Mouse (Mus musculus) midbrain, embryonic 12.5 days (tissue): ENCODE data around the gene Lyrm4. TPM values are rescaled to one million over a fixed set of nuclear protein-coding genes. Genes with fewer than 3 reads are reported as not detected.
A peak's percentile ranks its signal among the peaks of the same experiment; 100 is the strongest.

Experiments used
- ATAC-seq: fragments of 200-750 bp; cut with Nextera tagmentation; 2 replicates; pipeline ENCODE4 v1.8.0; 2017; ENCODE audit warnings: low read depth, moderate TSS enrichment, moderate library complexity; ENCODE audit not compliant: low FRiP score
- H3K27ac ChIP-seq: fragments of 300-500 bp; sonication (generic); replicated peaks from 2 replicates; pipeline ENCODE4 v1.5.1; 2016; ENCODE audit warnings: mild to moderate bottlenecking
- H3K27me3 ChIP-seq: fragments of 300-500 bp; sonication (generic); 2 replicates; pipeline ENCODE4 v1.6.1; 2016; ENCODE audit warnings: mild to moderate bottlenecking
- H3K36me3 ChIP-seq: fragments of 300-500 bp; sonication (generic); 2 replicates; pipeline ENCODE4 v1.6.1; 2016
- H3K4me1 ChIP-seq: fragments of 300-500 bp; sonication (generic); 2 replicates; pipeline ENCODE4 v1.6.1; 2016
- H3K4me2 ChIP-seq: fragments of 300-500 bp; sonication (generic); replicated peaks from 2 replicates; pipeline ENCODE4 v1.6.1; 2016; ENCODE audit warnings: mild to moderate bottlenecking, moderate library complexity
- H3K4me3 ChIP-seq: fragments of 300-500 bp; sonication (generic); 2 replicates; pipeline ENCODE4 v1.5.1; 2016; ENCODE audit warnings: mild to moderate bottlenecking
- H3K9ac ChIP-seq: fragments of 300-500 bp; sonication (generic); replicated peaks from 2 replicates; pipeline ENCODE4 v1.6.1; 2016; ENCODE audit warnings: mild to moderate bottlenecking, moderate library complexity
- H3K9me3 ChIP-seq: fragments of 300-500 bp; sonication (generic); 2 replicates; pipeline ENCODE4 v1.6.1; 2016; ENCODE audit warnings: mild to moderate bottlenecking
- WGBS: fragments of 180-500 bp; shearing (Covaris S2); methylation state at CpG from one replicate; pipeline ENCODE4 v1.1.7; 2016; 5-methylcytosine and 5-hydroxymethylcytosine counted together
- polyA plus RNA-seq: library from polyadenylated mRNA; unstranded; fragments of >200 nt; fragmentation: Nextera tagmentation; extraction: Ambion mirVana; gene quantifications from 2 replicates; pipeline ENCODE4 v1.2.1, GENCODE M21; 2016

Lyrm4 gene
- polyA plus RNA-seq, 1 experiment from 2014 or later: 22.1 TPM

- no peak for ATAC-seq
- H3K27me3 ChIP-seq: no peaks in the 10 kb centered on the region
- H3K36me3 ChIP-seq: no peaks in the 10 kb centered on the region
- no peak overlapping the region for H3K27ac ChIP-seq
- no peaks in the 10 kb centered on the region for H3K9me3 ChIP-seq
- H3K4me1 ChIP-seq: no peaks in the 10 kb centered on the region
- no peak overlapping the region for H3K4me3 ChIP-seq
- no peak overlapping the region for H3K4me2 ChIP-seq
- H3K9ac ChIP-seq: no peak overlapping the region
- 91% methylated on average over 4 of the region's 5 CpGs for WGBS
Measured at GRCm38 (mm10) chr13:36131992-36132649, 14.8 kb upstream of the Lyrm4 start.

- Histone ChIP-seq H3K27me3 (no peaks in the 10 kb centered on the region), H3K4me3 (no peak overlapping the region), H3K4me1 (no peaks in the 10 kb centered on the region), H3K27ac (no peak overlapping the region), H3K4me2 (no peak overlapping the region), H3K9ac (no peak overlapping the region), H3K9me3 (no peaks in the 10 kb centered on the region), H3K36me3 (no peaks in the 10 kb centered on the region)
- 94% methylated on average over 5 of the region's 5 CpGs for WGBS
- no peak for ATAC-seq
Measured at GRCm38 (mm10) chr13:36131401-36131800, 14.1 kb upstream of the Lyrm4 start.

DNA sequence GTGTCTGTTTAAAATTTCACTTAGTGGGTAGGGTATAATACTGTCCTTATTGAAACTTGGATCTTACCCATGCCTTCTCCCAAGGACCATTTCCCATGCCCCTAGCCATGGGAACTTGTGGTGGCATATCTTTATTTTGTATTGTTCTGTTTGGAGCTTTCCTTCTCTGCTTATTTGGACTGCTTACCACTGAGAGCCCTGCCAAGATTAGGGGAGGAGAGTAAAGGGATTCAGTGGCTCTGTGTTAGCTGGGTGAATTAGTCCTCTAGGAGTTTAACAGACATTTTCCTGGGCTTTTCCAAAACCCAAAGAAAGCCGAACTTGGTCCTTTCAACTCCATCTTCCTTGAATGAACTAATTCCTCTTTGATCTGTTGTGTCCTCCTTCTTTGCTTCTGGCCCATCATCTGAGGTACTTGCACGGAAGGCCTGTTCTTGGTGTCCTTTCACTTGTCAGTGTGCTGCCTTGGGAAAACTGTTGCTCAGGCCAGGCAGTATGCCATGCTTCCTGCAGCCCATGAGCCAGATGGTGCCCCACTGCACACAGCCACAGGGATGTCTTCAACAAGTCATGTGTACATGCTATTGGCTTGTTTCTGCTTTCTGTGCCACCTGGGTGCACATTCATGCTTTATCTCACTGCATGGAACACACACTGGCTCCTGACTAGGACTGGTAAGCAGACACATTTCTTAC lies 12.2 kb upstream of the Lyrm4 start:
- no peaks in the 10 kb centered on the region for H3K36me3 ChIP-seq
- H3K4me2 ChIP-seq: no peak overlapping the region
- no peaks in the 10 kb centered on the region for H3K27me3 ChIP-seq
- H3K9me3 ChIP-seq: no peaks in the 10 kb centered on the region
- no peak overlapping the region for H3K9ac ChIP-seq
- H3K27ac ChIP-seq: no peak overlapping the region
- no peak overlapping the region for H3K4me3 ChIP-seq
- WGBS: 68% methylated on average over 2 of the region's 2 CpGs
- H3K4me1 ChIP-seq: no peaks in the 10 kb centered on the region
- ATAC-seq: no peak

- Histone ChIP-seq H3K36me3 (no peaks in the 10 kb centered on the region), H3K27me3 (no peaks in the 10 kb centered on the region), H3K9ac (no peak overlapping the region), H3K4me2 (no peak overlapping the region), H3K27ac (no peak overlapping the region), H3K9me3 (no peaks in the 10 kb centered on the region), H3K4me1 (peaks cover 13% of the 10 kb centered on the region), H3K4me3 (no peak overlapping the region)
- no peak for ATAC-seq
Measured at GRCm38 (mm10) chr13:36120606-36121005, 3.3 kb upstream of the Lyrm4 start.

DNA sequence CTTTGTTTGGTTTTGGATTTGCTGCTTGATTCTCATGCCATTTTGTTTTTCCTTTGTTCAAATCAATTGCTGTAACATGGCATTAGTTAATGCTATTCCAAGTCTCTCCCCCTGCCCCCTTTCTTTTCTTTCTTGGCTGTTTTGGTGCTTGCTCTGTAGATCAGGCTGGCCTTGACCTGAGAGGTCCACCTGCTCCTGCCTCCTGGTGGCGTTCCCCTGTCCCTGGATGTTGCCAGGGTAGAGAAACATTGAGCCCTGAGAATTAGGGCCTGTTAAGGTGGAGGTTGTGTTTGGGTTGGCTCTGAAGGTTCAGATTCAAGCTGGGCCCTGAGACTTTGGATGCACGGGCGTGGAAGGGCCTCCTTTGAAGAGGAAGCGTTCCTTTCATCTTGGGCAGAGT lies 2.4 kb upstream of the Lyrm4 start:
- peaks cover 13% of the 10 kb centered on the region for H3K4me1 ChIP-seq
- H3K27ac ChIP-seq: no peak overlapping the region
- no peak overlapping the region for H3K4me3 ChIP-seq
- no peak overlapping the region for H3K9ac ChIP-seq
- no peak for ATAC-seq
- H3K4me2 ChIP-seq: no peak overlapping the region
- H3K27me3 ChIP-seq: no peaks in the 10 kb centered on the region
- 72% methylated on average over 4 of the region's 4 CpGs for WGBS
- H3K9me3 ChIP-seq: no peaks in the 10 kb centered on the region
- H3K36me3 ChIP-seq: no peaks in the 10 kb centered on the region

DNA sequence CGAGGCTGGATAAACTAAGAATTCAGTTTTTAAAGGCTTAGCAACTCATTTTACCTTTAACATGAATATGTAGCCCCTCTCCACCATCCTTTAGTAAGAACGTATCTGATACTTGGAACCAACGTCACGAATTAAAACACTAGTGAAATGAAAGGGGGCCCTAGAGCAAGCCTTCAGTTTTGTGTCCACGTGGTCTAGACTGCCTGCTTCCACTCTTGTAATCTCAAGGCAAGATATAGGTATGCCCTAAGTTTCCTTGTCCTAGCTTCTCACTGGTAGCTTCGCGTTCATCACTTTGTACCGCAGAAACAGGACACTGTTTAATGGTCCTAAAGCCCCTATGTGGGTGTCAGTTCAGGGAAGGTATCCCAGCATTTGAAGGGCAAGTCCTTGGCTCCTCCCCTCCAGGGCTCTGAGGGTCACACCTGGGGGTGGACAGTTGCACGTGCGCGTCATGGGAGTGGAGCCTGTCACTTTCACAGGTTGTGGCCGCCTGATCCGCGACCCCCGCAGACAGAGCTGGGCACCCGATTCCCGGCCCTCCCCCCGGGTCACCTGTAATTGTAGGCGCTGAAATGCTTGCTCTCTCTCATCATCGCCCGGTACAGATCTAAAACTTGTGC lies 695 bp downstream of the Lyrm4 start:
- Histone ChIP-seq H3K4me3 (peak overlapping the region; percentile 55), H3K9me3 (no peaks in the 10 kb centered on the region), H3K27me3 (no peaks in the 10 kb centered on the region), H3K4me2 (peak overlapping the region; percentile 73), H3K27ac (peak overlapping the region; percentile 98; the same call in 1 of the 2 replicates), H3K36me3 (no peaks in the 10 kb centered on the region), H3K4me1 (peaks cover 13% of the 10 kb centered on the region), H3K9ac (peak overlapping the region; percentile 73)
- peak; percentile 10 for ATAC-seq
- WGBS: 9% methylated on average over 21 of the region's 21 CpGs

- no peaks in the 10 kb centered on the region for H3K36me3 ChIP-seq
Measured at GRCm38 (mm10) chr13:36113181-36113580, 4.1 kb downstream of the Lyrm4 start.

GRCm38 (mm10) chr13:36111331-36111730 lies 6.0 kb downstream of the Lyrm4 start:
- Histone ChIP-seq H3K27ac (no peak overlapping the region), H3K9me3 (no peaks in the 10 kb centered on the region), H3K36me3 (no peaks in the 10 kb centered on the region), H3K4me3 (no peak overlapping the region), H3K4me2 (no peak overlapping the region), H3K27me3 (no peaks in the 10 kb centered on the region), H3K9ac (no peak overlapping the region), H3K4me1 (peaks cover 4% of the 10 kb centered on the region)
- no peak for ATAC-seq
- 88% methylated on average over 2 of the region's 2 CpGs for WGBS

More at GRCm38 (mm10) chr13:36113181-36113580, 4.1 kb downstream of the Lyrm4 start:
- Histone ChIP-seq H3K4me2 (no peak overlapping the region), H3K4me1 (peaks cover 9% of the 10 kb centered on the region), H3K4me3 (no peak overlapping the region), H3K27me3 (no peaks in the 10 kb centered on the region), H3K27ac (no peak overlapping the region), H3K9me3 (no peaks in the 10 kb centered on the region), H3K9ac (no peak overlapping the region)
- no peak for ATAC-seq
- 90% methylated on average over 5 of the region's 5 CpGs for WGBS

DNA sequence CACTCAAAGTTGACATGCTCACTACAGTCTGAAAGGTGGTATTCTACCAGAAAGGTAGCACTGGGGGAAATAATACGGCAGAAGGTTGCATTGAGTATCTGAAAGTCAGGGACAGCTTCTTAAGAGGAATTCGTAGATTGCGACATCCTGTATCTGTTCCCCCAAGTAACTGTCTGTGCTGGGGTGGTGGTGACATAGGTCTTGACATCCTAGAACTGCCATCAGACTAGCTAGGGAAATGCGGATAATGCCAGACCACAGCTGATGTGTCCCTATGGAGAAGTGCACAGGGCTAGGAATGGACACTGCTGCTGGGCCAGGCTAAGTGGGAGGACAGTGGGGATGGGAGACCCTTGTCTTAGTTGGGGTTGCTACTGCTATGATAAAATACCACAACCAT lies 8.8 kb downstream of the Lyrm4 start:
- Histone ChIP-seq H3K4me1 (no peaks in the 10 kb centered on the region), H3K27me3 (no peaks in the 10 kb centered on the region), H3K4me2 (no peak overlapping the region), H3K9me3 (no peaks in the 10 kb centered on the region), H3K4me3 (no peak overlapping the region), H3K27ac (no peak overlapping the region), H3K9ac (no peak overlapping the region), H3K36me3 (no peaks in the 10 kb centered on the region)
- WGBS: 96% methylated on average over 4 of the region's 4 CpGs
- ATAC-seq: no peak

DNA sequence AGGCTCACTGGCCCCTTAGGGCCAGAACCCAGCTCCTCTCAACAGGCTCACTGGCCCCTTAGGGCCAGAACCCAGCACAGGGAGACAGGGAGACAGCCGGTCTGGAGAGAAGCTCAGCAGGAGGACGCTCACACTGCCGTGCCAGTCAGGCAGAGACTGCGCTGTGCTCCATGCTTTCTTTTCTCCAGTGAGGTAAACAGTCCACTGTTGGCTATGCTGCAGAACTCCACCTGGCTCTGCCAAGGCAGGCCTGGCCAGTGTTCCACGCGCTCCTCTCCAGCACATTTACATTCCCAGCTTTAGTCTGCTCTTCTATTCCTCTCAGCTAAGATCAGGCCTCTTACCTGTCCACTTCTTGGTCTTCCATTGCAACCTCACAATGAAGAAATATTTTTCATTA lies 11.7 kb downstream of the Lyrm4 start:
- Histone ChIP-seq H3K36me3 (no peaks in the 10 kb centered on the region), H3K9me3 (no peaks in the 10 kb centered on the region), H3K4me1 (no peaks in the 10 kb centered on the region), H3K4me3 (no peak overlapping the region), H3K27ac (no peak overlapping the region), H3K4me2 (no peak overlapping the region), H3K27me3 (no peaks in the 10 kb centered on the region), H3K9ac (no peak overlapping the region)
- no peak for ATAC-seq
- 75% methylated on average over 6 of the region's 6 CpGs for WGBS

- H3K4me1 ChIP-seq: no peaks in the 10 kb centered on the region
- no peak overlapping the region for H3K27ac ChIP-seq
- no peak overlapping the region for H3K4me2 ChIP-seq
- no peaks in the 10 kb centered on the region for H3K36me3 ChIP-seq
- ATAC-seq: no peak
- WGBS: 85% methylated on average over 5 of the region's 5 CpGs
- no peak overlapping the region for H3K9ac ChIP-seq
- no peaks in the 10 kb centered on the region for H3K9me3 ChIP-seq
- H3K4me3 ChIP-seq: no peak overlapping the region
- no peaks in the 10 kb centered on the region for H3K27me3 ChIP-seq
Measured at GRCm38 (mm10) chr13:36096684-36097383, 20.5 kb downstream of the Lyrm4 start.

GRCm38 (mm10) chr13:36088168-36088567 lies 29.2 kb downstream of the Lyrm4 start:
- Histone ChIP-seq H3K36me3 (peaks cover 4% of the 10 kb centered on the region; the same call in 1 of the 2 replicates), H3K4me2 (no peak overlapping the region), H3K27me3 (no peaks in the 10 kb centered on the region), H3K4me3 (no peak overlapping the region), H3K4me1 (no peaks in the 10 kb centered on the region), H3K27ac (no peak overlapping the region), H3K9me3 (no peaks in the 10 kb centered on the region), H3K9ac (no peak overlapping the region)
- WGBS: 86% methylated on average over 4 of the region's 4 CpGs
- ATAC-seq: no peak
